Mouse (Mus musculus) mesoderm, embryonic 11.5 days (tissue): Measurements from ENCODE around the gene Dnajc28.

Experiments used
- DNase-seq: peaks from one replicate; pipeline ENCODE4 v3.0.0-alpha.2; 2012; ENCODE audit warnings: low read depth, low spot score

The Dnajc28 gene

DNA sequence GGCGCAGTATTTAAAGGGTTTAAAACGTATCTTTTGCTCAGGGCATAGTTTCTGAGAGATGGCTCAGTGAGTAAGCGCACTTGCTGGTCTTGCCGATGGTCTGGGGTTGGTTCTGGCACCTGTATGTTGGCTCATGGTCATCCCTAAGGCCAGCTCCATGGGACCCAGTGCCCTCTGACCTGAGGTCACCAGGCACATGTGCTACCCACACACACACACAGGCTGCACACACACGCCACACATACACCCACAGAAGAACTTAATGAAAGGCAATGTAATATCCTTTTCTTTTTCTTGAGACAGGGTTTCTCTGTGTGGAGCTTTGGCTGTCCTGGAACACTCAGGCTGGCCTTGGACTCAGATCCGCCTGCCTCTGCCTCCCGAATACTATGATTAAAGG, 14.1 kb upstream of the Dnajc28 start:
- no peak for DNase-seq

DNA sequence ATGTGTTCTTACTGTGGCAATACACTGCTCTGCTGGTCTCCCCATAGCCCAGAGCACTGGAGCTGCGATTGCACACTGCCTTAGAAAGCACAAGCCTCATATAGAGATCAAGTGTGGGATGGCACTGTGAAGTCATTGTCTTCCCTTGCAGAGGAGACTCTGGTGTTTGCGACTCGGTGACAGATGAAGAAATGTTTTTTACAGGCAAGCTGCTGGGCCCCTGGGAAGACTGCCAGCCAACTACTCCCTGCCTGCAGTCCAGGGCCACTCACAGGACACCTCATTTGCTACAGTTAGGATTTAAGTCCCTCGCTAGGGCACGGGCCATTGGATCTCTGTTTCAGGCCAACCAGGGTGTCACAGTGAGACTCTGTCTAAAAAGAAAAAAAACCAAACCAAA, 13.6 kb upstream of the Dnajc28 start:
- DNase-seq, result no peak

DNA sequence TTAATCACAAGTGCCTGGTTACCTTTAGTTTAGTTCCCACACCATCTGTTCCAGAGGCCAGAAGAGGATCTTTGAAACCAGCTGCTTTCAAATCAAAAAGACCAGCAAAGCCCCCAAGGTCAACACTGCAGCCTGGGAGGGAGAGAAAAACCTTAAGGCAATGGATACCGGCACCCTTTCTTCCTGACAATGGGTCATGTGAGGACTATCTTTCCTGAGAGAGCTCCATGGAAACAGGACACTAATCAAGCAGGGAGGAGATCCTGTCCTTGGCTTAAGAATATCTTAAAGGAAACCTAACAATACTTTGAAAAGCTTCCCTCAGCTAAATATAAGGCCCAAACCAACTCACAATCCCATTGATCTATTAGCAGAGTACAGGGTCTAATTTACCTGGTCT, 11.8 kb upstream of the Dnajc28 start:
- no peak for DNase-seq

DNA sequence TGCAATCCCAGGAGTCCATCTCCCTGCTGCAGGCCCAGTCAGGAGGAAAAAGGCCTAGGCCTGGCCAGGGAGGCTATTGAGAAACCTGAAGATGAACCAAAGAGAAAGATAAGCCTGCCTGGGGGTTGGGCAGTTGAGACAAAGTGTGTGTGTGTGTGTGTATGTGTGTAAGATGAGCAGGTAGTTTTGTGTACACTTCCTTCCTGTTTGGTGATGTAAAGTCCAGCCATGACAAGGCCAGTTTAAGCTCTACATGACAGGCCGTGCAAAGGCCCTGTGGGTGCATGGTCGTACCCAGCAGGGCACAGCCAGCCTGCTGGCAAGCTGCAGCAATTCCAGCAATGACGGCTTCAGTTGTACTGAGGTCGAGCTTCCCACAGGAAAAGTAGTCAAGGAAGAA, 10.9 kb upstream of the Dnajc28 start:
- DNase-seq, result no peak

DNA sequence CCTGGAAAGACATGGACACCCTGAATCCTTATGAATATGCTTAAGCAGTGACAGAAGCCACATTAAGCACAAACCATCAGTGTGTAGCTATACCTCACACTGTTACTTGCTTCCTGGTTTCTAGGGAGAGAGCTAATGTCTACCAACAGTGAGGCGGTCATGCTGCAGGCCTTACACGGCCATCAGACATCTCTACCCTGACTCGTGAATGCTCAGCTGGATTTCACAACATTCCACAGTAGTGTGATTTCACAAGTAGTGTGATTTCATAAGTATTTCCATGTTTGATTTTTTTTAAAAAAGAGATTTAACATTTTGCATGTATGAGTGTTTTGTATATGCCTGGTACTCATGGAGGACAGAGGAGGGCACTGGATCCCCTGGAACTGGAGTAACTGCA, 9.8 kb upstream of the Dnajc28 start:
- DNase-seq, result no peak

DNA sequence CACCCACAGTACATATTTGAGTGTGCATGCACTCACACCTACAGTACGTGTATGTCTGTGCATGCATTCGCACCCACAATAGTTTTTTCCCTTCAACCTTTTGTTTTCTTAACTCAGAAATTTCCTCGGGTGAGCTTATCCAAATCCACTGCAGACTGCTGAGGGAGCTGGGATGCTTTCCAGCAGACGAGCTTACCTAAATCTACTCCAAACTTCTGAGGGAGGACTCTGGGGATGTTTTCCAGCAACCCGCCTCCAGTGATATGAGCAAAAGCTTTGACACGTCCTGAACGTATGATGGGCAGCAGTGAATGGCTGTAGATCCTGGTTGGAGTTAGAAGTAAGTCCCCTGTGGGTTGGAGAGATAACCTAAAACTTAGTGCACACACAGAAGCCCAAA, 9.0 kb upstream of the Dnajc28 start:
- no peak for DNase-seq

DNA sequence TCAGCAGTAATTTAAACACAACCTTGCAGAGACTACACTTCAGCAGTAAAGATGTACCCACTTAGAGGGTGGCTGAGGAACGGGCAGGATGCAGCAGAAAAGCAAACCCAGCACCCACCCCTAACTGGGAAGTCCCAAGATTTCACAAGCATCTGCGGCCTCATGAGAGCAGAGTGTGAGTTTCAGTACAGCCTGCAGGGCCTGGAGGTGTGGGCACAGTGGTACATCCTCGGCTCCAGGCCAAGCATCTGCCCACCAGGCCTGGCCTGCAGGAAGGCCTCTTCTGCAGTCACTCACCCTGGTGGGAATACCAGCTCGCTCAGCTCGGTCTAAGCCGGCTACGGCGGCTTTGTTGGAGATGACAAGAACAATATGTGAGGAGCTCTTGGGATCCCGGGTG, 4.2 kb upstream of the Dnajc28 start:
- no peak for DNase-seq

DNA sequence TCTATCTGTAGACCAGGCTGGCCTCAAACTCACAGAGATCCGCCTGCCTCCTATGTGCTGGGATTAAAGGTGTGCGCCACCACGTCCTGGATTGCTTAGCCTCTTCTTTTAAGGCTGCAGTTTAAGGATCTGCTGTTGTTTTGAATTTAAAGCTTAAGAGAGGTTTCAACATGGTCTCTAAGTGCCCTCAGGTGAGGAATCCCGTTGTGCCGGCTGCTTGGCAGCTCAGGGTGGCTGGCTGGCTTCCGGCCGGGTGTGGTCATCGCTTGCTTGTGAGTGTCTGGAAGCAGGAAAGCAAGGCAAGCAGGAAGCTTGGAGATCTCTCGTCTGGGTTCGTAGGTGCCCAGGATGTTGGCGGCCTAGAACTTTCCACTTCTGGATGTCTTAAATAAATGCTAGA, 2.2 kb upstream of the Dnajc28 start:
- no peak for DNase-seq

DNA sequence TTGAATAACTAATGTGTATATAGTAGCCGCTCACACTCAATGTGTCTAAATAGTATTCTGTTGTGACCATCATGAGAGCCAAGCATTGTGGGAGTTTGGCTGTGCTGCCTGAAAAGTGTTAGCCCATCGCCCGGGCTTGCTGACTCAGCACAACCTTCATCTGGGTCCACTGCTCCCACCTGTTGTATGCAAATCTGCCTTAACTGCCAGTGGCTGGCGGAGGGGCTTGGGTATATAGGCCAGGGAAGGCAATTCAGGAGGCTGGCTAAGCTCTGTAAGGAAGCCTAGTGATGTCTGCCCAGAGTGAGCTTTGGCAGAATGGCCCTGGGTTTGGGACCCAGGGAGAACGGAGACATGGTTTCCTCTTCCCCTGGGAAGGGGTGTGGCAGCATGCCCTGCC, 1.4 kb upstream of the Dnajc28 start:
- no peak for DNase-seq

DNA sequence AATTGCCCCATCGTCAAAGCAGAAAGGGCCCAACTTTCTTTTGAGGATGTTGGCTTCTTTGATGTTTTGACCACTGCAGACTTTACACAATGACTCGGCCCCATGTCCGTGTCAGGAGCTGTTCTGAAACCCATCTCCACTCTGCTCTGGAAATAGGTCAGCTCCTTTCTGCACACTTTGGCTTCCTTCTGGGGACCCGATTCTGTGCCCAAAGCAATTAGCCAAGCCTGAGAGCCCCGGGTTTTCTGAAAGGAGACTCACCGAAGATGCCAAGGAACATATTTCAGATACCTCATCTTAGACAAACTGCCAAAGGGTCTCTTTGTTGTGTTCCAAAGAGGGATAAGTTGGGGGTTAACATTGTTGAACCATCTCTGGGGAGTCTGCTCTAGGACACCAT, 4.3 kb downstream of the Dnajc28 start:
- DNase-seq, result no peak

DNA sequence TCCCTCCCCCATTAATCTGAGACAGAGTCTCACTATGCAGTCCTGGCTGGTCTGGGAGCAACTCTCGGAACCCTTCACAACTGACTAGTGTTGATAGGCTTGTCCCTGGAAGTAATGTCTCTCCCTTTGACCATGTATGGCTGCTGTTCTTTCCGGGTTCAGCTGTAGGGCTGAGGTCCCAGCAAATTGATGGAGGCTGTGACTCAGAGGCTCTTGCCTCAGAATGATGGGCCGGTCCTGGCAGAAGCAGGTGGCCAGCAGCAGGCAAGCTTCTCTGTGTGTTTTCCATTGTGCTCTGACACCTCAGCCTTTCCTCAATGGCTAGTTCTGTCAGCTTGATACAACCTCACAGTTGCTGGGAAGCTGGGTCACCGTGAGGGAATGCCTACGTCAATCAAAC, 6.3 kb downstream of the Dnajc28 start:
- no peak for DNase-seq

DNA sequence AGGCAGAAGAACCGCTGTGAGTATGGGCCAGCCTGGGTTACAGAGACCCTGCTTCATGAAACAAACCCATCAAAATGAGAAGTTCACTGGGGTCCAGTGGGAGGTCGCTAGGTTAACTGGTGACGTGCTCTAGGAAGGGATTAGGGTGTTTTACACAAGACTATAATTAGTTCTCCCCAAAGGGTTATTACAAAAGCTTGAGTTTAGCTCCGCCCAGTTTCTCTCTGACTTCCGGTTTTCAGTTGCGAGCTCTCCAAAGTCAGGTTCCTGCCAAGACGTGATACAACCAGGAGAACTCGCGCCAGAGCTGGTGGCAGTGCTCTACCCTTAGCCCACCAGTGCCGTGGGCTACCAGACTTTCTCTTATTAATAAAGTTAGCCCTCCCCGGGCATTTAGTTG, 7.6 kb downstream of the Dnajc28 start:
- no peak for DNase-seq

DNA sequence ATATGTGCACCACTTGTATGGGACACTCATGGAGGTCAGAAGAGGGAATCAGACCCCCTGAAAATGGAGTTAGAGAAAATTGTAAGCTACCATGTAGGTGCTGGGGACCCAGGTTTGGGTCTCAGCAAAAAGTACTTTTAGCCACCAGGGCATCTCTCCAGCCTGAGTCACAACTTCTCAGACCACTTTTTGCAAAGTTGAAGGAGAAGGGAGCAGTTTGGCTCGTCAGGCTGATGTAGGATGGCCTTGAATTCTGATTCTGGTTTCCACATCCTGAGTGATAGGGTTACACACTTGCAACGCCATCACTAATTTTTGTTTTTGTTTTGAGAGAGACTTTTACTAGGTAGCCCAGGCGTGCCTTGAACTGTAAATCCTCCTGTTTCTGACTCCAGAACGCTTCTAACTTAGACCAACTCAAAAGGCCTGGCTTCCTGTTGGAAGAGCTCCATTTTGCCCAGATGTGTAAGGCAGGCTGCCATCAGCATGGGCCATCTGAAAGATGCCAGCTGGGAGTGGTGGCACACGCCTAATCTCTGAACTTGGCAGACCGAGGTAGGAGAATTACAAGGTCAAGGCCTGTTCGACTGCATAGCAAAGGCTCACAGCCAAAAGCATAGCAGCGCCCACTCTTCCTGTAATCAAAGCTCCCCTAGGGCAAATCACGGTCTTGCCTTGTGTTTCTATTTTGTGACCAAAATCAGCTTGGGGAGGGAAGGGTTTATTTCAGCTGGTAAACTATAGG, 9.2 kb downstream of the Dnajc28 start:
- no peak for DNase-seq

DNA sequence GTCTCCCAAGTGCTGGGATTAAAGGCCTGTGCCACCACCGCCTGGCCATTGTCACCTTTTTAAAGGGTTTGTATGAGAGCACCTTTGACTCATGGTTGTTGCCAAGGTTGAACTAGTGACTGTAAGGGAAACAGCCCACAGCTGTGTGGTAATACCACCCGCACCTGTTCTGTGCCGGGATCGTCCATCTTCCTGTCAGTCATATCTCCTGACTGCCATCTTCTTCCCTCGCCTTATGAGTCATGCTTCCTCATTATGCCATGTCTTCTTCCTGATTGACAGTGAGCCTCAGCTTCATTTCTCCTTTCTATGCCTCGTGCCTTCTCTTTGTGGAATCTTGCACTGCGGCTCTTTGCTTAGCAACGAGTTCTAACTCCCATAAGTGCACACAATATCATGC, 11.9 kb downstream of the Dnajc28 start:
- DNase-seq, result no peak

DNA sequence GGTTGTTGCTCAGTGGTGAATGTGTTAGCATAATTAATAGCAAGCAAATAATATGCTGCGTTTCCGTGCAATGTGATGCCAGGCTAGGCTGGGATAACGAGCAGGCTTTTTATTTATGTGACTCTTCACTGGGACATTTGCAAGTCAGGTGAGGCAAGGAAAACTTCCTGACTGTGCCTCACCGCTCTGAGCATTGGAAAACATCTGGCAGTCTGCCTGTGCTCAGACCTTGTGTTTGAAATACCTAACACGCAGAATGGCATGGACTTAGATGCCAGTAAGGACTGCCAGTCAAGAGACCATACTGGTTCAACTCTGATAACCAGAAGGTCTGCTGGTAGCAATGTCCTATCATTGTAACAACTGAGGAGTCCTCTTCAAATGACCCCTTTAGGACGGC, 13.7 kb downstream of the Dnajc28 start:
- no peak for DNase-seq

DNA sequence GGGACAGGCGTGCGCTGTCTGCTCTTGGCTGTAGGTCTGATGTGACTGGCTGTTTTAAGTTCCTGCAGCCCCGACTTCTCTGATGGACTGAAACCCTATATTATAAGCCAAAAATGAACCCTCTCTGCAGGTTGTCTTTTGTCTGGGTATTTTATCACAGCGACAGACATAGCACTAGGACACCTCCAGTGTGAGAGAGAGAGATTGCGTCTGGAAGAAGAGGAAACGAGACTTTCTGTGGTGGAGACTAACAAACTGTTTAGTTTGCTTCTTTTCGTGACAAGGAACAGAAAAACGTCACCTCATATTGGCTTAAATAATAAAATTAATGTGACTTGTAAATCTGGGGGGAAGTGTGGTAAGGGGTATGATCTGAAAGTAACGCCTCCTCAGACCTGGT, 17.1 kb downstream of the Dnajc28 start:
- no peak for DNase-seq

DNA sequence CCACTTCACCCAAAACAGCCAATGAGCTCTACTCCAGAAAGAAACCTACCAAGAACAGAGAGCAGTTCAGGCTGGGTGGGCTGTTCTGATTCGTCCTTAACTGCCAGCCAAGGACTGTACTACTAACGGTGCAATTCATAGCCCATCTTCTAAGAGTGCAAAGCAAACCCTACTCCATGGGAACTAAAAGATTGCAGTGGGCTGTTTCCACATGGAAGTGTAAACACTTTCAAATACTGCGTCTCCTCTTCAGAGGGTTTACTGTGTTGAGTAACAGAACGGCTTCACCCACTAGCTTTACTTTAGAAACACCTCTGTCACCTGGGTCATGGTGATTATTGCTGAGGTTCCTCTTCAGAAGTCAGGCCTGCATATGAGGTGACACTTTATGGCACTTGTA, 17.7 kb downstream of the Dnajc28 start:
- no peak for DNase-seq

DNA sequence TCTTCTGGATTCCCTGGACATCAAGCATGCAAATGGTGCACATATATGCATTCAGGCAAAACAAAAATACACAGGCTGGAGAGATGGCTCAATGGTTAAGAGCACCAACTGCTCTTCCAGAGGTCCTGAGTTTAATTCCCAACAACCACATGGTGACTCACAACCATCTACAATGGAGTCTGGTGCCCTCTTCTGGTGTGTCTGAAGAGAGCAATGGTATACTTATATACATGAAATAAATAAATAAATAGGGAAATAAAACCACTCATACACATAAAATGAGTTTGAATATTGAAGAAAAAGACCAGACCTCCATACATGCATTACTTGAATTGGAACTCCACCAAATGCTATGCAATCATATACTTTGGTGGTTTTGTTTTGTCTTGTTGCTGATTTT, 19.6 kb downstream of the Dnajc28 start:
- DNase-seq, result no peak

DNA sequence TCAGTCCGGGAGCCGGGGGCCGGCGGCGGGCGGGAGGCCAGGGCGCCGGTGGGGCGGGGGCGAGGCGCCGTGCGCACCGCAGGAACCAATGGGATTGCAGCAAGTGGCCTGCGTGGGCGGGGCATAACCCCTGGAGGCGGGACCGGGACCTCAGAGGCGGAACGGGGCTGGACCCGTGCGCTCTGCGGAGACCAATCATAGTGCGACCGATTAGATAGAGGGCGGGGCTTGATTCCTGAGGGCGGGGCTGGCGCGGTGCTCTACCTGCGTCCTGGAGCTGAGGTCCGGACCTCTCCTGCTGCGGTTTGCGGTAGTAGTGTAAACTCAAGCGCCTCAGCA, 21.2 kb downstream of the Dnajc28 start, which contains the start of gene Tmem50b:
Gene Tmem50b, minus strand, starts transcription at position 129 of the 339 bp plus-strand sequence.
- peak; percentile 98 for DNase-seq

DNA sequence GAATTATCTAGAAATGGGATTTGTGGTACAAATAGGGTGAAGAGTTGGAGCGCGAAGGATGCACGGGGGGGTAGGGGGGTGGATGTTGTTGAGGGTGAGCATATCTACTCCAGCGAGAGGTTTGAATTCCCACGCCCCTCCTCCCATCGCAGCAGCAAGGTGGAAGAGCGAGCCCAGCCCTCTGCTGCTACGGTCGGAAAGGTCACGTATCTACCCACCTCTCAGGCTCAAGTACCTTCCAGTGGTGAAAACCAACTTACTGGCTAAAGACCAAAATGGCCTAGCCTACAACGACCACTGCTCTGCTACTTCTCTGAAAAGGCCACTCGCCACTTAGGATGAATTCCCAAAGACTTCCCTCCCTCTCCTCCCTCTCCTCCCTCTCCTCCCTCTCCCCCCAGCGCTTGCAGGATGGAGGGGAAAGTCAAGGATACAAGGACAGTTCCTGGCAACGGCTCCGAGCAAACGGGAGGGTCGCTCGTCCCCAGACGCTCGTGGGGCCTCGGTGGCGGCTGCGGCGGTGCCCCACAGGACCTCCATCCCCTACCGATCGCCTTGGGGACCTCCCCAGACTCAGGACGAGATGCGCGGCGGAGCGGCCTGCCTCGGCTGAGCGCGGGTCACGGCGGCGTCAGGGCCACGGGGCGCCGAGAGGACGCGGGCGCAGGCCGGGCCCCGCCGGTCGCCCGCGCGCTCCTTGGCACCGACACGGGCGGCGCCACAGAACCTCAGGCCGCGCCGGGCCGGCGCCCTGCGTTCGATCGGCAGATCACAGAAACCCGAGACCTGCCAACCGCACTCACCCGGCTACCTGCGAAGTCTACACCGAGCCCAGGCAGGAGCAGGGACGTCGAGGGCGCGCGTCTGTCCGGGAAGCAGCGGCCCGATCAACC, 21.8 kb downstream of the Dnajc28 start:
- DNase-seq, result peak; percentile 34

DNA sequence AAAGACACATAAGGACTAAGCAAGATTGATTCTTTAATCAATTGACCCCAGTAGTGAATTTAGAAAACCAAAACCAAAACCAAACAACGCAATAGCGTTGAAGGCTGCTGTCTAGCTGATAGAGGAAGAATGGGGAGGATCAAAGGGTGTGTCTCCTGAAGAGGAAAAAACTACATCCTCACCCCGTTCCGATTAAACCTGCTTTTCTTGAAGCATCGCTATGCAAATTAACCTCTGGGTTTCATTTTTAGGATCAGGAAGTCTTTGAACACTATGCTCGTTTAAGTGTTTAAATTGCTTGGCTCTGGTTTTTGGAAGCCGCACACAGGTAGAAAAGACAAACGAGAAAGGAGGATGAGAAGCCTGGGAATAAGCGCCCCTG, 22.4 kb downstream of the Dnajc28 start:
- DNase-seq, result no peak

DNA sequence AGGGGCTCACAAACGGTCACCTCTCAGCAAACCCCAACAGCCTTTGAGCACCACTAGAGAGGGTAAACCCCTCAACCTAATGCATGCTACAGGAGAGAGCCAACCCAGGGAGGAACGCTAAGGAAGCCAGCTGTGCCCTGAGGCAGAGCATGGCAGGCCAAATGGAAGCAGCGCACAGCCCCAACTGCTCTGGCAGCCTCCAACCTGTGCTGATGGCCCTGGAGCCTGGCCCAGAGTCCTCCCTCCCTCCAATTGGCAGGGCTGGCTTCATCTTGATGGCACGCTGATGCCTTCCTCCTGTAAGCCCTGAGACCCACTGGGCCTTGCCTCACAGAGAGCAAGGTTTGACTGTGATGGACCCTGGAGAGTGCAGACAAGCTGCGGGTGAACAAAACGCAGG, 23.8 kb downstream of the Dnajc28 start:
- no peak for DNase-seq

DNA sequence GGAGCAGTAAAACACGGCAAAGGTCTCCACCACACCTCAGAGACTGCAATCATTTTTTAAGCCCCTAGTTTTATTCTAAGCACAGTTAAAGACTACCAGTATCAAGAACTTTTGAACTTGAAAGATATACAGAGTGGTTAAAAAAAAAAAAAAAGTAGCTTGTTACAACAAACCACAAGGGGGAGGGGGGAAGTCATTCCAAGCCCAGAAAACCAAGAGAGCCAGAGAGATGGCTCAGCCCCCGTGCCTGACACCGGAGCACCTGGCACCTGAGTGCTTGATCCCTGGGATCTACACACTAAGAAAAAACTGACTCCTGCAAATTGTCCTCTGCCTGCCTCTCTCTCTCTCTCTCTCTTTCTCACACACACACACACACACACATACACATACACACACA, 25.6 kb downstream of the Dnajc28 start:
- no peak for DNase-seq
